Mouse (Mus musculus) myocyte (in vitro differentiated cells): ENCODE data around the gene Myo9a.

Experiments
- POLR2A ChIP-seq: IDR thresholded peaks from one replicate; pipeline ENCODE4 v1.6.1; 2011; ENCODE audit warnings: low read depth, mild to moderate bottlenecking, control low read depth, moderate library complexity; ENCODE audit not compliant: insufficient read length
- POLR2AphosphoS2 ChIP-seq: IDR thresholded peaks from one replicate; pipeline ENCODE4 v1.6.1; 2011; ENCODE audit warnings: low read depth, control low read depth; ENCODE audit not compliant: insufficient read length

GRCm38 (mm10) chr9:59951943-59952342 is 201.2 kb downstream of the Myo9a start:
- TF ChIP-seq POLR2A (no peak), POLR2AphosphoS2 (no peak)
